Mouse (Mus musculus) embryonic fibroblast, embryonic 13.5 days (primary cell): ENCODE measurements around the gene Fam169a.
"Not testable (repeated sequence)": the region's sequence is repeated elsewhere in the genome, so short reads cannot be mapped to it uniquely, and the experiment has no call there.

Source experiments
- CTCF ChIP-seq: IDR thresholded peaks from 2 replicates; pipeline ENCODE4 v1.5.1; 2011; ENCODE audit warnings: mild to moderate bottlenecking, control low read depth, low read length, moderate library complexity, borderline replicate concordance; ENCODE audit not compliant: insufficient read depth
- POLR2A ChIP-seq: IDR thresholded peaks from 2 replicates; pipeline ENCODE4 v1.6.1; 2011; ENCODE audit warnings: low read depth, mild to moderate bottlenecking, control low read depth, low read length, moderate library complexity

GRCm38 (mm10) chr13:97107721-97108120, 40.6 kb downstream of the Fam169a start:
- TF ChIP-seq CTCF, POLR2A: not testable (repeated sequence)
